Mouse (Mus musculus) left cerebral cortex, adult 18-20 months (tissue): ENCODE data around the gene Rnf130. TPM values are rescaled to one million over a fixed set of nuclear protein-coding genes. Genes with fewer than 3 reads are reported as not detected.

Experiments used
- DNase-seq, 2 experiments: peaks; one replicate each; pipeline ENCODE4 v3.0.0; 2021 to 2022; ENCODE audit warnings: low spot score in 2 of 2, mixed read lengths in 1 of 2
- total RNA-seq, 2 experiments: library from RNA; stranded (reverse); gene quantifications; 2 replicates each; pipeline ENCODE4 v1.2.3; 2021

Gene Rnf130
- total RNA-seq, 2 experiments from 2014 or later: 88.8 to 95.0 TPM

- DNase-seq: no peak
These were observed 6.3 kb upstream of the Rnf130 start for GRCm38 (mm10) chr11:50018848-50019247.

GRCm38 (mm10) chr11:50022085-50022484 is 3.1 kb upstream of the Rnf130 start:
- DNase-seq: no peak

- no peak for DNase-seq
These were observed 707 bp upstream of the Rnf130 start for GRCm38 (mm10) chr11:50024445-50024832.

GRCm38 (mm10) chr11:50025721-50026520 is 775 bp downstream of the Rnf130 start:
- no peak for DNase-seq

GRCm38 (mm10) chr11:50026521-50027090 is 1.5 kb downstream of the Rnf130 start:
- DNase-seq: no peak

- DNase-seq: no peak
These were observed 3.3 kb downstream of the Rnf130 start for GRCm38 (mm10) chr11:50028416-50028815.

- no peak for DNase-seq
These were observed 9.0 kb downstream of the Rnf130 start for GRCm38 (mm10) chr11:50034155-50034554.

GRCm38 (mm10) chr11:50035726-50036125 is 10.6 kb downstream of the Rnf130 start:
- DNase-seq: no peak

- no peak for DNase-seq
These were observed 11.8 kb downstream of the Rnf130 start for GRCm38 (mm10) chr11:50036781-50037460.

- DNase-seq: no peak
These were observed 13.6 kb downstream of the Rnf130 start for GRCm38 (mm10) chr11:50038757-50039156.

- no peak for DNase-seq
These were observed 16.0 kb downstream of the Rnf130 start for GRCm38 (mm10) chr11:50041148-50041547.

GRCm38 (mm10) chr11:50042345-50042997 is 17.3 kb downstream of the Rnf130 start:
- DNase-seq: no peak

GRCm38 (mm10) chr11:50044454-50044853 is 19.3 kb downstream of the Rnf130 start:
- DNase-seq: no peak

- DNase-seq: no peak
These were observed 22.5 kb downstream of the Rnf130 start for GRCm38 (mm10) chr11:50047610-50048009.

- no peak for DNase-seq
These were observed 23.0 kb downstream of the Rnf130 start for GRCm38 (mm10) chr11:50048115-50048514.

- no peak for DNase-seq
These were observed 25.2 kb downstream of the Rnf130 start for GRCm38 (mm10) chr11:50050392-50050791.

GRCm38 (mm10) chr11:50057713-50058112 is 32.6 kb downstream of the Rnf130 start:
- no peak for DNase-seq

GRCm38 (mm10) chr11:50058277-50058676 is 33.1 kb downstream of the Rnf130 start:
- no peak for DNase-seq

GRCm38 (mm10) chr11:50059045-50059444 is 33.9 kb downstream of the Rnf130 start:
- no peak for DNase-seq

- no peak for DNase-seq
These were observed 37.0 kb downstream of the Rnf130 start for GRCm38 (mm10) chr11:50062116-50062515.

GRCm38 (mm10) chr11:50066088-50066487 is 40.9 kb downstream of the Rnf130 start:
- DNase-seq: no peak

GRCm38 (mm10) chr11:50073830-50074229 is 48.7 kb downstream of the Rnf130 start:
- no peak for DNase-seq
